Comparison of ENCODE assay signal across 17 mouse cellular contexts in the genomic region with DNA sequence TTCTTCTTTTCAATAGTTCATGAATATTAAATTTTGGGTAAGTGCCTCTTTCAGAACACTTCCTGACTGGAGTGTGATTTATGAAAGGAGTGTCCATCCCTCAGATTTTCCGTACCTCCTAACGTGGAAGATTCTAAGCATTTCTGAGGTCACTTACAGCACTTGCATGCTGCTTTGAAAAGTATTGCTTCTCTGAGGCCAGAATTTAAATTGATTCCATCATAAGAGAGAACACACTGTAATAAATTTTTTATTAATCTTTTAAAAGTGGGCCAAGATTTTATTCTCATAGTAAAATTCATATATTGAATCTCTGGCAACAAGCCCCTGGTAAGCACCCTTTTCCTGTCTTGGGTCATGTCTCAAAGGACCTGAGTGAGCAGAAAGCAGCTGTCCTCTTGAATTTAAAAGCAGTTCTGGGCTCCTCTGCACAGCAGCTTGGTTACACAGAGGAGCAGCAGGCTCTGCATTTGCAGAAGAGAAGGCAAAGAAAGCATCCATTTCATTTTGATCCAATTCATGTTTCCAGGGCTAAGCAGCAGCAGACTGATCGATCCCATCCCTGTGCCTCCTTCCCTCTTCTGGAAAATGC. TPM values are rescaled to one million over a fixed set of nuclear protein-coding genes. Genes with fewer than 3 reads are reported as not detected.
DNase-seq lines count a peak whose midpoint lies in the region; ATAC-seq and TF ChIP-seq lines count a peak whose summit lies in the region.
"Had no signal": no experiment of that assay in that cellular context is flagged by ENCODE, and none has a peak within 500 bp of the region (broad histone marks: within the 10 kb centered on the region; RNA-seq: fewer than 3 reads in every experiment).

No protein-coding gene starts in this region.

- H3K4me3 ChIP-seq in heart, adult 2 months = no peak overlapping the region
- H3K4me3 ChIP-seq in intestine, embryonic 14.5 days (ENCODE audit: low read depth, low read length) = no peak overlapping the region
- no peak overlapping the region for H3K4me3 ChIP-seq in intestine, postnatal 0 days (ENCODE audit: low read depth, low read length)
- H3K4me3 ChIP-seq in midbrain, embryonic 15.5 days = no peak overlapping the region
- H3K4me3 ChIP-seq in midbrain, postnatal 0 days (ENCODE audit: low read depth, low read length) = no peak overlapping the region
- H3K4me3 ChIP-seq in limb, embryonic 15.5 days = no peak overlapping the region
- H3K4me3 ChIP-seq: intestine, embryonic 15.5 days; liver, embryonic 13.5 days had no signal

- TF ChIP-seq EP300 in heart, adult 2 months (IDR thresholded peaks at IDR 0.05; ENCODE audit: insufficient read depth, low read depth, low read length) = no peak

- H3K4me2 ChIP-seq in intestine, embryonic 14.5 days (ENCODE audit: low read length) = no peak overlapping the region
- no peak overlapping the region for H3K4me2 ChIP-seq in intestine, postnatal 0 days (replicated peaks; ENCODE audit: low read depth)
- H3K4me2 ChIP-seq in midbrain, embryonic 15.5 days = no peak overlapping the region
- no peak overlapping the region for H3K4me2 ChIP-seq in midbrain, postnatal 0 days (ENCODE audit: low read depth, low read length, poor library complexity, severe bottlenecking)
- H3K4me2 ChIP-seq in limb, embryonic 15.5 days = no peak overlapping the region
- H3K4me2 ChIP-seq: intestine, embryonic 15.5 days; liver, embryonic 13.5 days had no signal

- no peaks in the 10 kb centered on the region for H3K79me2 ChIP-seq in heart, adult 2 months (replicated peaks; ENCODE audit: control insufficient read depth, insufficient read depth, low read length)

- no peak for ATAC-seq in intestine, embryonic 14.5 days (replicated peaks; ENCODE audit: low FRiP score, low TSS enrichment, low read depth)
- no peak for ATAC-seq in intestine, postnatal 0 days
- ATAC-seq in midbrain, embryonic 15.5 days (replicated peaks) = no peak
- no peak for ATAC-seq in midbrain, postnatal 0 days (ENCODE audit: low FRiP score)
- ATAC-seq in limb, embryonic 15.5 days (ENCODE audit: insufficient number of reproducible peaks, low FRiP score, low TSS enrichment, low read depth) = peak; percentile 80; the same call in 1 of the 2 replicates
- ATAC-seq: intestine, embryonic 15.5 days had no signal

- H3K9me3 ChIP-seq in intestine, embryonic 14.5 days (ENCODE audit: control insufficient read depth, low read length) = no peaks in the 10 kb centered on the region
- no peaks in the 10 kb centered on the region for H3K9me3 ChIP-seq in intestine, postnatal 0 days (ENCODE audit: control insufficient read depth)
- no peaks in the 10 kb centered on the region for H3K9me3 ChIP-seq in midbrain, embryonic 15.5 days
- no peaks in the 10 kb centered on the region for H3K9me3 ChIP-seq in midbrain, postnatal 0 days (ENCODE audit: low read length)
- no peaks in the 10 kb centered on the region for H3K9me3 ChIP-seq in limb, embryonic 15.5 days
- H3K9me3 ChIP-seq: intestine, embryonic 15.5 days; liver, embryonic 13.5 days had no signal

- H3K36me3 ChIP-seq in heart, adult 2 months (ENCODE audit: control insufficient read depth, insufficient read depth, low read length) = no peaks in the 10 kb centered on the region
- H3K36me3 ChIP-seq in intestine, embryonic 14.5 days (ENCODE audit: control insufficient read depth, insufficient read depth, low read length) = no peaks in the 10 kb centered on the region; the same call in none of the 2 replicates
- no peaks in the 10 kb centered on the region for H3K36me3 ChIP-seq in intestine, postnatal 0 days (ENCODE audit: control insufficient read depth, insufficient read depth)
- H3K36me3 ChIP-seq in midbrain, embryonic 15.5 days (replicated peaks) = no peaks in the 10 kb centered on the region
- H3K36me3 ChIP-seq in midbrain, postnatal 0 days (ENCODE audit: insufficient read depth, low read length) = no peaks in the 10 kb centered on the region
- no peaks in the 10 kb centered on the region for H3K36me3 ChIP-seq in limb, embryonic 15.5 days
- H3K36me3 ChIP-seq: intestine, embryonic 15.5 days; liver, embryonic 13.5 days had no signal

- TF ChIP-seq POLR2A in heart, adult 2 months (IDR thresholded peaks at IDR 0.05; ENCODE audit: insufficient read depth, low read depth, low read length) = no peak

- WGBS in heart, adult 2 months = 54% methylated on average over 3 of the region's 3 CpGs
- WGBS in intestine, embryonic 14.5 days = 63% methylated on average over 3 of the region's 3 CpGs
- 56% methylated on average over 3 of the region's 3 CpGs for WGBS in intestine, postnatal 0 days
- WGBS in midbrain, embryonic 15.5 days = 71% methylated on average over 3 of the region's 3 CpGs
- WGBS in midbrain, postnatal 0 days = 66% methylated on average over 3 of the region's 3 CpGs
- WGBS in limb, embryonic 15.5 days = 27% methylated on average over 3 of the region's 3 CpGs

- H3K9ac ChIP-seq in heart, adult 2 months (ENCODE audit: low read depth, low read length) = no peak overlapping the region
- H3K9ac ChIP-seq in intestine, embryonic 14.5 days (ENCODE audit: low read length) = no peak overlapping the region
- H3K9ac ChIP-seq in intestine, postnatal 0 days (ENCODE audit: low read depth, low read length) = no peak overlapping the region
- no peak overlapping the region for H3K9ac ChIP-seq in midbrain, embryonic 15.5 days
- no peak overlapping the region for H3K9ac ChIP-seq in midbrain, postnatal 0 days (replicated peaks; ENCODE audit: low read length, poor library complexity, severe bottlenecking)
- H3K9ac ChIP-seq in limb, embryonic 15.5 days = no peak overlapping the region
- H3K9ac ChIP-seq: intestine, embryonic 15.5 days; liver, embryonic 13.5 days had no signal

- no peak for TF ChIP-seq CTCF in heart, adult 2 months (IDR thresholded peaks at IDR 0.05)
- no peak for TF ChIP-seq CTCF in intestine, postnatal 0 days (IDR thresholded peaks at IDR 0.05; ENCODE audit: low read depth)
- TF ChIP-seq CTCF in midbrain, postnatal 0 days (IDR thresholded peaks at IDR 0.05) = no peak

- H3K27ac ChIP-seq in heart, adult 2 months = no peak overlapping the region
- 0 out of 2 replicates have a peak overlapping the region, but pooled peaks have one; percentile 0 for H3K27ac ChIP-seq in intestine, embryonic 14.5 days (ENCODE audit: low read depth)
- no peak overlapping the region for H3K27ac ChIP-seq in intestine, postnatal 0 days (ENCODE audit: low read depth, low read length)
- H3K27ac ChIP-seq in midbrain, embryonic 15.5 days = 0 out of 2 replicates have a peak overlapping the region, but pooled peaks have one; percentile 7
- no peak overlapping the region for H3K27ac ChIP-seq in midbrain, postnatal 0 days (ENCODE audit: low read depth, low read length)
- peak overlapping the region; percentile 79 for H3K27ac ChIP-seq in limb, embryonic 15.5 days
- H3K27ac ChIP-seq: intestine, embryonic 15.5 days; liver, embryonic 13.5 days had no signal

- H3K27me3 ChIP-seq in heart, adult 2 months (ENCODE audit: control insufficient read depth, insufficient read depth, low read length) = no peaks in the 10 kb centered on the region
- H3K27me3 ChIP-seq in intestine, embryonic 14.5 days (replicated peaks; ENCODE audit: control insufficient read depth, insufficient read depth, low read length) = no peaks in the 10 kb centered on the region
- H3K27me3 ChIP-seq in intestine, postnatal 0 days (replicated peaks; ENCODE audit: control insufficient read depth, insufficient read depth, low read length) = no peaks in the 10 kb centered on the region
- H3K27me3 ChIP-seq in midbrain, embryonic 15.5 days (replicated peaks) = no peaks in the 10 kb centered on the region
- H3K27me3 ChIP-seq in midbrain, postnatal 0 days (ENCODE audit: insufficient read depth, low read length) = no peaks in the 10 kb centered on the region
- H3K27me3 ChIP-seq in limb, embryonic 15.5 days = no peaks in the 10 kb centered on the region
- H3K27me3 ChIP-seq: intestine, embryonic 15.5 days; liver, embryonic 13.5 days had no signal

- H3K4me1 ChIP-seq in heart, adult 2 months (ENCODE audit: control insufficient read depth, insufficient read depth, low read length) = no peaks in the 10 kb centered on the region; the same call in 1 of the 2 replicates
- 0 out of 2 replicates have a peak, but pooled peaks cover 3% of the 10 kb centered on the region for H3K4me1 ChIP-seq in intestine, embryonic 14.5 days (replicated peaks; ENCODE audit: control insufficient read depth, insufficient read depth, low read length)
- no peaks in the 10 kb centered on the region for H3K4me1 ChIP-seq in intestine, postnatal 0 days (replicated peaks; ENCODE audit: control insufficient read depth, insufficient read depth, low read length)
- H3K4me1 ChIP-seq in midbrain, embryonic 15.5 days = peaks cover 3% of the 10 kb centered on the region; the same call in 1 of the 2 replicates
- no peaks in the 10 kb centered on the region for H3K4me1 ChIP-seq in midbrain, postnatal 0 days (ENCODE audit: insufficient read depth, low read length)
- H3K4me1 ChIP-seq in limb, embryonic 15.5 days = peaks cover 10% of the 10 kb centered on the region
- H3K4me1 ChIP-seq: intestine, embryonic 15.5 days; liver, embryonic 13.5 days had no signal

- intact Hi-C loops in heart, adult 2 months (cut with DNase I) = no loop called here

- DNase-seq in heart, adult 8-10 months (ENCODE audit: low spot score) = peak; percentile 8
- no peak for DNase-seq in heart, adult 2 months
- no peak for DNase-seq in intestine, embryonic 14.5 days (ENCODE audit: low spot score)
- no peak for DNase-seq in midbrain, postnatal 0 days (ENCODE audit: low spot score)
- DNase-seq in urinary bladder, adult 2 months (ENCODE audit: low spot score) = no peak
- DNase-seq: adrenal gland, postnatal 25 days; cerebellum, postnatal 10 days; embryo, embryonic 11 days; liver, embryonic 13.5 days; right cerebral cortex, adult 18-20 months; thymus, postnatal 25 days had no signal

RNA-seq across cellular contexts. Expression of a gene that starts 46.9 kb away (rescaled TPM):
- total RNA-seq in heart, adult 8-10 months (2022) = 100 to 1,000 TPM; 156 to 177 (median 174) TPM
- total RNA-seq in heart, adult 2 months (2021) = 100 to 1,000 TPM; 160 to 161 TPM
- polyA plus RNA-seq in heart, adult 2 months (2012; rRNA removed) = 46.1 and 96.0 TPM in 2 replicates
- polyA plus RNA-seq in intestine, embryonic 14.5 days (2014; fragmentation: Nextera tagmentation; extraction: Ambion mirVana) = 114 and 115 TPM in 2 replicates
- polyA plus RNA-seq in intestine, postnatal 0 days (2015; fragmentation: Nextera tagmentation; extraction: Ambion mirVana) = 81.9 and 94.3 TPM in 2 replicates
- polyA plus RNA-seq in midbrain, embryonic 15.5 days (2015; fragmentation: Nextera tagmentation; extraction: Ambion mirVana) = 7.2 and 7.9 TPM in 2 replicates
- 7.9 and 11.3 TPM in 2 replicates for total RNA-seq in midbrain, postnatal 0 days (2014; rRNA removed)
- polyA plus RNA-seq in midbrain, postnatal 0 days (2015; fragmentation: Nextera tagmentation; extraction: Ambion mirVana) = 9.7 and 11.8 TPM in 2 replicates
- 73.8 and 83.3 TPM in 2 replicates for polyA plus RNA-seq in limb, embryonic 15.5 days (2015; fragmentation: Nextera tagmentation; extraction: Ambion mirVana)
- 45.6 and 47.2 TPM in 2 replicates for polyA plus RNA-seq in urinary bladder, adult 2 months (2012; rRNA removed)
- total RNA-seq: monocyte, adult 5-6 weeks; neutrophil, adult 5-6 weeks had no signal

Comparison
In these comparisons a context has a peak if more than half of its experiments do, and no peak if none do; other contexts are left out.
1. H3K27ac ChIP-seq: peak in intestine, embryonic 14.5 days (single experiment), midbrain, embryonic 15.5 days (single experiment) and limb, embryonic 15.5 days (single experiment); none in heart, adult 2 months (single experiment), intestine, postnatal 0 days (single experiment) and midbrain, postnatal 0 days (single experiment).